Mouse (Mus musculus): ENCODE data around the gene Parl. TPM values are rescaled to one million over a fixed set of nuclear protein-coding genes. Genes with fewer than 3 reads are reported as not detected.

The Parl gene
- polyA plus RNA-seq, 1 experiment from 2014 or later = 63.7 TPM

Other genes starting within 250 kb of the Parl start
- 5.2 and 5.8 TPM in 2 replicates for gene Klhl24, start 204.8 kb downstream of the Parl start, polyA plus RNA-seq (2016; fragmentation: Nextera tagmentation; extraction: Ambion mirVana)
- gene Yeats2, start 161.3 kb downstream of the Parl start, polyA plus RNA-seq (2016; fragmentation: Nextera tagmentation; extraction: Ambion mirVana) = 13.8 and 14.0 TPM in 2 replicates
- 0.05 and 0.13 TPM in 2 replicates for gene Map6d1, start 61.0 kb downstream of the Parl start, polyA plus RNA-seq (2016; fragmentation: Nextera tagmentation; extraction: Ambion mirVana)
- gene Cyp2ab1, start 23.0 kb upstream of the Parl start, polyA plus RNA-seq (2016; fragmentation: Nextera tagmentation; extraction: Ambion mirVana) = not detected in 2 replicates
- gene Abcc5, start 124.0 kb upstream of the Parl start, polyA plus RNA-seq (2016; fragmentation: Nextera tagmentation; extraction: Ambion mirVana) = 28.6 and 30.3 TPM in 2 replicates
- 90.0 and 99.7 TPM in 2 replicates for gene Eif2b5, start 196.4 kb upstream of the Parl start, polyA plus RNA-seq (2016; fragmentation: Nextera tagmentation; extraction: Ambion mirVana)
- gene Dvl3, start 214.6 kb upstream of the Parl start, polyA plus RNA-seq (2016; fragmentation: Nextera tagmentation; extraction: Ambion mirVana) = 8.0 and 8.8 TPM in 2 replicates
- 463 and 468 TPM in 2 replicates for gene Ap2m1, start 233.1 kb upstream of the Parl start, polyA plus RNA-seq (2016; fragmentation: Nextera tagmentation; extraction: Ambion mirVana)
- 38.8 and 40.5 TPM in 2 replicates for gene Abcf3, start 246.2 kb upstream of the Parl start, polyA plus RNA-seq (2016; fragmentation: Nextera tagmentation; extraction: Ambion mirVana)

All from liver, embryonic 12.5 days (tissue).